Mouse (Mus musculus): ENCODE measurements around the gene Gpd1l. TPM values are rescaled to one million over a fixed set of nuclear protein-coding genes. Genes with fewer than 3 reads are reported as not detected.

Gene Gpd1l
- total RNA-seq, 4 experiments from 2014 or later: 69.4 to 87.5 (median 76.5) TPM

- peak; percentile 49 to 52 for DNase-seq (ENCODE audit: low spot score in 2 of 2)
Observed at GRCm38 (mm10) chr9:114930464-114931090, 3.2 kb downstream of the Gpd1l start.

DNA sequence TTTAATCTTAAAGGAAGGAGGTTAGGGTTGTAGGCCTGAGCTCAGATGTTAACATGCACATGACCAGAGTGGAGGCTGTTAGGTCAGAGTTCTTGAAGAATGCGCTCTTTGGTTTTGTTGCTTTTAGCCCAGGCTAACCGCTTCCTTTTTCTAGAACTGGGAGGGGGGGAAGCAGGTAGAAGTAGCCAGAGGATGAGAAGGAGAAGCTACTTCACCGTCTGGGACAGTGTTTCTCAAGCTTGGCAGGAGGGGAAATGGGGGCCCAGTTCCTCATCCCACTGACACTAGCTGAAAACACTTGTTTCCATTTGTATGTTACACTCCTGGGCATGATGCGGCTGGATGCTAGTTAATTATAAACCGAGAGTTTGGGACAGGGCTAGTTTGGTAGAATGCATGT lies 8.2 kb downstream of the Gpd1l start:
- DNase-seq (ENCODE audit: low spot score in 2 of 2): no peak

DNA sequence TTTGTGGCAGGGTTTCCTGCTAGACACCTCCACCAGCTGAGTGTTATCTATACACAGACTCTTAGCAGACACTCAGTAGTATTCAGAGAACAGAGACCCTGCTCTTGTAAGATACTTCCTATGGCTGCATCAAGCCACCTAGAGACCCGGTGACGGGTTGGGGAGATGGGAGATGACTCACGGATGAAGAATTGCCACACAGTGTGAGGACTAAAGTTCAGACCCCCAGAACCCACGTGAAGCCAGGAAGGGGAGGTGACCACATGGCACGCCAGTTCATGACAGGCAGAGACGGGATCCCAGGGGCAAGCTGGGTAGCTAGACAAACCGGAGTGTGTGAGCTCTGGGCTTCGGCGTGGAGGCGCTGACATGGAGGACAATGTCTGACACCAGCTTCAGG lies 8.7 kb downstream of the Gpd1l start:
- no peak for DNase-seq (ENCODE audit: low spot score in 2 of 2)

GRCm38 (mm10) chr9:114924511-114924910 lies 9.3 kb downstream of the Gpd1l start:
- DNase-seq (ENCODE audit: low spot score in 2 of 2): no peak

DNA sequence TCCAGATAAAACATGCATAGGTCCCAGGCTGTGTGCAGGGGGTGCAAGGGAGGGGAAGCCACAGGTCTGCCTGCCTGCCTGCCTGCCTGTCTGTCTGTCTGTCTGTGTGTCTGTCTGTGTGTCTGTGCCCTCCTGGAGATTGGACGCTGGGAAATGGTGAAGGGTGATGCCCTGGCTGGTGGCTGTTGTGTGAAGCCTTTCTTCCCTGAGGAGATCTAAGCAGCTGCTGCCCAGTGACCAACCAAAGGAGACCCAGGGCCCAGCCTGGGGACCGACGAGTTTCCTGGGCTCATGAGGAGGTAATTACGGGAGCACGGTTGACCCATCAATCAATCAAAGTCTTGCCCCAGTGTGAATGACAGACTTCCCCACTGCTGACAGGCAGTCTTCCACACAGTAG lies 11.6 kb downstream of the Gpd1l start:
- DNase-seq (ENCODE audit: low spot score in 2 of 2): no peak

DNA sequence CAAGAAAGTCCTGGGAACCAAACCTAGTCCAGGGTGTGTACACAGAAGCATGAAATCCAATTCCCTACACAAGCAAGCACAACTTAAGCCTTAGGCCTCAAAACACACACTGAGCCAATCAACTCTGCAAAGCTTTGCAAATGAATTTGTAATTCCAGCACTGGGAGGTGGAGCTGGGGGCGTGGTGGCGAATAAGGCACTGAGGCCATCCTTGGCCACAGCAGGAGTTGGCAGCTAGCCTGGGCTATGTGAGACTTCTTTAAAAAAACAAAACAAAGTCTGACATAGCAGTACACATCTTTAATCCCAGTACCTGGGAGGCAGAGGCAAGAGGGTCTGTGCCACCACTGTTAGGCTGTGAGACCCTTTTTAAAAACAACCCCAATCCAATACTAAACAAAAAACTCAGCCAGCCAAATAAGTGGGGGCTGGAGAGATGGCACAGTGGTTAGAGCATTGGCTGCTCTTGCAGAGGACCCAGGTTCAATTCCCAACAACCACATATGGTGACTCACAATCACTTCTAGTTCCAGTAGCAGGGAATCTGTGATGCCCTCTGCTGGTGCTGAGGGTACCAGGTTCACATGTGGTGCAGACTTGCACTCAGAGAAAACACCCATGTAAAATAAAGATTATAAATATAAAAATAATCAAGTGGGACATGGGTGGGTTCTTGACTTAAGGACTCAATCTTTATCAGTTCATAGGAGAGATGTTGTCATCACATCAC lies 12.3 kb downstream of the Gpd1l start:
- no peak for DNase-seq (ENCODE audit: low spot score in 2 of 2)

DNA sequence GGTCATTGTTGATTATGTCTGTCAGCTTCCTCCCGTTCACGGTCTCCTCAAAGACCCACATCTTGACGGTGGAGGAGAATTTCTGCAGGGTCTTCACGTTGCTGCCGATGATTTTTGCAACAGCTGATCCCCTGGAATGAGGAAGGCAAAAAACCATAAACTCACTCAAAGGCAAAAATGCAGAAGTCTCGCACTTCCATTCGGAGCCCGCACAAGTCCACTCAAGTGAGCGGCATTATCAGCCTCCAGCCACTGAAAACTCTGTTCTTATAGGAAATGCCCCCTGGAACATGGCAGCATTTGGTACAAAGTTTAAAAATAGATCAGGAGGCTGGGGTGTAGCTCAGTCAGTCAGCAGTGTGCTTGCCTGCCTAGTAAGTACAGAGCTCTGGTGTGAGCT lies 13.2 kb downstream of the Gpd1l start:
- no peak for DNase-seq (ENCODE audit: low spot score in 2 of 2)

DNA sequence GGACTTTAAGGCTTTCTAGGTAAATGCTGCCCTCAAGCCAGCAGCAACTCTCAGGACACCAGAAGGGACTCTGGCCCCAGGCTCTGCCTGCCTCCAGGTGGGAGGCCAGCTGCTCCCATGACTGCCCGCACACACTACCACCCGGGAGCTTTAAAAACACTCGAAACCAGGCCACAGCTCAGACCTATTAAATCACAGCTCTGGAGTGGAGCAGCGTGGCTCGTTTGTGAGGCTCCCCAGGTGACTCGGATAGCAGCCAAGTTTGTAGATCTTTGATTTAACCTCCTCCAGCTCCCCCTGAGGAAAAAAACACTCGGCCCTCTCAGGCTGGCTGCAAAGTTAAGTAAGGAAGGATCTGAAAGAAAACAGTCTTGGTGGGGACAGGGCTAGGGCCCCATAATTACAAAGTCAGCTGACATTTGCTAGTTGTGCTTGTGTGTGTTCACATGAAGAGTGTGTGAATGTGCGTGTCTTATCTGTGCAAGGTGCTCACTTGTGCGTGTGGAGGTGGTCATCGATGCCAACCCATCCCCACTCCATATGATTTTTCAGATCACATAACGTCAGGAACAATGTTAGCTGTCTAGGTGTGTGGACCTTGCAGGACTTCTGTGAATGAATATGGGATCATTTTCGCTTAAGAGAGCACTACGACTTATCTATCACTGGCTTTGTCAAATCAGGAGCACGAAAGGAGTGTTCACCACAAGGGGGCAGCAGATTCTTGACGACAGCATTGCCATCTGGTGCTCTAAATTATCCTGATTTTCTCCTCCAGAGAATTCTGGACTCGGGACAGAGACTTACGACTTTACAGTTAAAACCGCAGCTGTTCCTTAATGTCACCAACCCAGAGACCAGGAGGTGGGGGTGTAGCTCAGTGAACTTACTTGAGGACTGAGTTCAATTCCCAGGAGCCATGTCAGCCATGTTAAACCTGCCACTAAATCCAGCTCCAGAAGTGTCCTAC lies 20.8 kb downstream of the Gpd1l start:
- peak; percentile 71 to 91 for DNase-seq (ENCODE audit: low spot score in 2 of 2)

GRCm38 (mm10) chr9:114907509-114907908 lies 26.3 kb downstream of the Gpd1l start:
- DNase-seq (ENCODE audit: low spot score in 2 of 2): no peak

DNA sequence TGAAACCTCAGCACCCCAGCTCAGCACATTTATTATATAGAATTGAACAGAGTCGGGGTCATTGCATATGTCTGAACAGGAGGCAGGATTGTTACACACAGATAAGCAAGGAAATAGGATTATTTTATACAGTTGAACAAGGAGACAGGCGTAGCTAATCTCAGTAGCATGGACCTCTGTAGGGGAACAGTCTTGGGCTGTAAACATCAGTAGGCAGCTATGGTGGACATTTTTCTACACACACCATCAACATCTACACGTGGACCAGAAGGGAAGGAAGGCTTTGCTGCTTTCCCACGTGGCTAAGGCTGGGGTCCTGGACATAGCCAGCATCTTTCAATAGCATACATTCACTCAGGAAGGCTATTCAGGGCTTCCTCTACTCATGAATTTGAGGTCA lies 37.9 kb downstream of the Gpd1l start:
- no peak for DNase-seq (ENCODE audit: low spot score in 2 of 2)

DNA sequence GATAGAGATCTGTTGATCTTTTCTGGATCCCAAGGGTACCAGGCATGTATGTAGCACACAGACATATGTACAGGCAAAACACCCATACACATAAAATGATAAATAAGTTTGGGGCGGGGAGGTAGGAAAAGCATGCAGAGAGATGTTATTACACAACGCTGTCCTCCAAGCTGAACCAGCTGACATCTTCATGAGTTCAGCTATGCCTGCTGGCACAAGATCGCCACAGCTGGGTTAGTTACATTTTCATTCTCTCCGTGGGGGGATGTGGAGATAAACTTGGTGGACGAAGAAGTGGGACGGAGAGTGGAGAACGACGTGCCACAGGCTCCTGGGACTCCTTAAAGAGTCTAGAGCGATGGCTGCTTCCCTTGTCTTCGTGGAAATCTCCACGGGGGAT lies 40.8 kb downstream of the Gpd1l start:
- DNase-seq (ENCODE audit: low spot score in 2 of 2): no peak

DNA sequence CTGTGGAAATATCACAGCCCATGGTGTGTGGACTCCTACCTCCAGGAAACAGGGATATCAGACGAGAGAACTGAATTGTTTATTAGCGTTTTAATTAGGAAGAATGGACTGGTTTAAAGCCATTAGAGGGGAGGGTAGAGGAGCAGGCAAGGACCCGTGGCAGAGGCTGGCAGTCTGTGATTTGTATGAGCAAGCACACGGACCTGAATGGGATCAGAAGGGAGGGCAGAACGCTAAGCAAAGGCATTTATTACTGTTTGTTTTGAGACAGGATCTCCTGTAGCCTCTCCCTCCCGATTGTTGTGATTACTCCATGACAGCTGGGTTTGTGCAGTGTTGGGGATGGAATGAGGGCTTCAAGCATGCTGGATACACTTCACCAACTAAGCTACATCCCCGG lies 43.4 kb downstream of the Gpd1l start:
- no peak for DNase-seq (ENCODE audit: low spot score in 2 of 2)

DNA sequence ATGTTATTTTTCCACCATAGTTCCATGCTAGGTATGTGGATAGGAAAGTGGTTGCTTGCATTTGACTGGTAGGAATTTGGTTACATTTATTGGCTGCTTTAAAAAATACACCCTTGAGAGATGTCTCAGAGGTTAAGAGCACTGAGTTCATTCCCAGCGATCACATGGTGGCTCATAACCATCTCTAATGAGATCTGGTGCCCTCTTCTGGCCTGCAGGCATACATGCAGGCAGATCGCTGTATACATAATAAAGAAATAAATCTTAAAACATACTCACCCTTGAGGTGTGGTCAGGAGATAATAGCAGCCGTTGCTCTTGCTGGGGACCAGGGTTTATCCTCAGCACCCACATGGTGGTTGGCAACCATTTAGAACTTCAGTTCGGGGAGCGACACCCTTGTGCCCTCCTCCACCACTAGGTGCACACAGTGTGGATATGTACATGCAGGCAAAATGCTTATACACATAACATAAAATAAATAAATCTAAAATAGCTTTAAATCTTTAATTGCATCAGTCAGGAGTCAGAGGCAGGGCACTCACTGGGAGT lies 44.9 kb downstream of the Gpd1l start:
- no peak for DNase-seq (ENCODE audit: low spot score in 2 of 2)

- DNase-seq (ENCODE audit: low spot score in 2 of 2): no peak
Observed at GRCm38 (mm10) chr9:114887699-114888098, 46.1 kb downstream of the Gpd1l start.

GRCm38 (mm10) chr9:114885991-114886662 lies 47.7 kb downstream of the Gpd1l start:
- no peak for DNase-seq (ENCODE audit: low spot score in 2 of 2)

DNA sequence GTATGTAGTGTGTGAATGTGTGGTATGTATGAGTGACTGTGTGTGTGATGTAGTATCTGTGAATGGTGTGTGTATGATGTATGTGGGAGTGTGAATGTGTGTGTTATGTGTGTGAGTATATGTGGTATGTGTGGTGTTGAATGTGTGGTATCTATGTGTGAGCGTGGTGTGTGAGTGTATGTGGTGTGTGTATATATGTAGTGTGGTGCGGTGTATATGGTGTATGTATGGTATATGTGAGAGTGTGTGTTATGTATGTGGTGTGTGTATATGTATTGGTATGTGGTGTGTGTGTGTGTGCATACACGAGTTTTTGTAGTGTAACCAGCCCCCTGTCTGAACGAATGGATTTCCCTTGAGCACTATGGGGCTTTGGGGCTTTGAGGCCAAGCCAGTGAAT lies 48.2 kb downstream of the Gpd1l start:
- DNase-seq (ENCODE audit: low spot score in 2 of 2): no peak

DNA sequence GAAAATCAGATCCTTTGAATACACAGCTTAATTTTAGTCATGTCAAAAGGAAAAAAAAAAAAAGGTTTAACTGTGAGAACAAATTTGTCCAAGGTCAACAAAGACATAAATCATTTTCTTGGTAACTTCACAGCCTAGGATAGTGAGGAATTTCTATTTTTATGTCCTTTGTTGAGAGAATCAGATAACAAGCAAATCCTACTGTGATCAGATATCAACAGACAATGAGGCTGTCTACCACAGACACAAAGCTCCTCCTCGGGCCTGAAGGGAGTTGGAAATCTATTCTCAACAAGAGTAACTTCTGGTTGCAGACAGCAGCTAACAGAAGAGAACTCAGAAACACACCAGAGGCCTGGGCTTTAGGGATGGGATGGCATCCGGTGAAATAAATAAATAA lies 51.8 kb downstream of the Gpd1l start:
- no peak for DNase-seq (ENCODE audit: low spot score in 2 of 2)

DNA sequence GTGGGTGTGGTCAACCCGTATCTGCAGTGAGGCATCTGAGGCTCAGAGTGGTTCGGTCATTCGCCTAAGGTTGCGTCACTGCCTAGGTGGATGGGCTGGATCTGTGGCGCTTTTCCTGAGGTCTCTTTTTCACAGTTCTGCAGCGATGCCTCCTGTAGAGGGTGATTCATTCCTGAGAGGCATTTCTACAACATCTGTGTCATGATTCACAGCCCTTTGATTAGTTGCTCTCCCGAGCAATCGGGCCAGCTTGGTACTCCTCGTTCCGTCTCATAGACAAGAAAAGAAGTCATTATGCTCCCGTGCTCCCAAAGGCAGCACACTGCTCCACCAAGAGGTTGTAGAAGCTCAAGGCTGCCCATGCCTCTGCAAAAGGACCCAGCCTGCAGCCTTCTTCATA lies 78.5 kb downstream of the Gpd1l start:
- DNase-seq (ENCODE audit: low spot score in 2 of 2): peak; percentile 58 to 66

- DNase-seq (ENCODE audit: low spot score in 2 of 2): peak; percentile 28 to 30
Observed at GRCm38 (mm10) chr9:114854686-114855085, 79.1 kb downstream of the Gpd1l start.

DNA sequence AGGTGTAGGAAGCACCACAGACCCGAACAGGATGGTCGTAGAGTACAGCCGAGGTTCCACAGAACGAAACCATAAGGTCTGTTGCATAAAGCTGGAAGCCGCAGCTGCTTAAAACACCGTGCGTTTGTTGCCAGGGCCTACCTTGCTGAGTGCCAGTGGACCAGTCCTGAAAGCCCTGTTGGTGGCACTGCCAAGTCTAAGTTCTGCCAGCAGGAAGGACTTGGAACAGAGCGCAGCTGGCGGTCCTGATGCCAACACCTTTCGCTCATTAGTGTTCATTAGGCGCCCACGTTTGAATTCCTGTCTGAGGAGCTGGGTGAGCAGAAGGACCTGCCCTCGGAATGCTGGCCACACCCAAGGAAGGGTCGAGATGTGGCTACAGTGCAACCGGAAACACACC lies 80.5 kb downstream of the Gpd1l start:
- DNase-seq (ENCODE audit: low spot score in 2 of 2): no peak

Measured in layer of hippocampus, adult 8-10 months (tissue).